Mouse (Mus musculus) inflammation-experienced regulatory T-cells, adult 16 weeks (primary cell): ENCODE results near the gene Gm7879. TPM values are rescaled to one million over a fixed set of nuclear protein-coding genes. Genes with fewer than 3 reads are reported as not detected.

Experiments
- polyA plus RNA-seq: library from polyadenylated mRNA; unstranded; fragments of 100-300 nt; shearing (Covaris generic); gene quantifications from one replicate; pipeline ENCODE4 v1.2.1, GENCODE M21; 2017

The Gm7879 gene
- not detected for polyA plus RNA-seq

GRCm38 (mm10) chr5:43912844-43913243 lies at the start of gene Gm7879:
TSS of gene Gm7879 (plus strand) at chr5:43913144.

DNA sequence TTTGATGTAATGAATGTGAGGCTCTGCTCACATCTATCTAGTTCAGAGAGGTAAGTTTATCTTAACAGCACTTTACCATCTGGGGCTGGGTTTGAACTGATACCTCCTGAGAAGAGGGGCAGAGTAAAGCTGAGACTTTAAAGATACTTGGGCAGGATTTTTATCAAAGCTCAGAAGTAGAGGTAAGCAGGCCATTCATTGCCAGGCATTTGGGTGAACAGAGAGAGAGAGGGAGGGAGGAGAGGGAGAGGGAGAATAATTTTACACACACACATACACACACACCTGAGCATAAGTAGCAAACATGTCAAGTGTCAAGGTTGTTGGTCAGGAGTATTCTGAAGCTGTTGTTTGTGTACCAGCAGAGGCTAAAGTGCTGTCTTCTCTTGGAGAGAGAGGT lies 44.7 kb upstream of the Gm7879 start, which contains the start of gene Cd38:
Gene Cd38, plus strand, starts transcription at position 301 of the 400 bp plus-strand sequence.

Other genes starting within 250 kb of the Gm7879 start
- not detected for gene Bst1, start 94.3 kb upstream of the Gm7879 start, polyA plus RNA-seq
- gene Fbxl5, start 91.5 kb upstream of the Gm7879 start, polyA plus RNA-seq: 91.7 TPM
- 48.1 TPM for gene Cd38, start 44.6 kb upstream of the Gm7879 start, polyA plus RNA-seq
- 0.16 TPM for gene Fgfbp1, start 68.6 kb downstream of the Gm7879 start, polyA plus RNA-seq
- 0.56 TPM for gene Prom1, start 188.9 kb downstream of the Gm7879 start, polyA plus RNA-seq